Mouse (Mus musculus) cerebellum, adult 9-10 months (tissue): ENCODE measurements around the gene Qrsl1.
A peak's percentile ranks its signal among the peaks of the same experiment; 100 is the strongest.
"Not testable (repeated sequence)": the region's sequence is repeated elsewhere in the genome, so short reads cannot be mapped to it uniquely, and the experiment has no call there.

Experiments used
- DNase-seq: peaks from one replicate; pipeline ENCODE4 v3.0.0; 2022

Qrsl1 gene

DNA sequence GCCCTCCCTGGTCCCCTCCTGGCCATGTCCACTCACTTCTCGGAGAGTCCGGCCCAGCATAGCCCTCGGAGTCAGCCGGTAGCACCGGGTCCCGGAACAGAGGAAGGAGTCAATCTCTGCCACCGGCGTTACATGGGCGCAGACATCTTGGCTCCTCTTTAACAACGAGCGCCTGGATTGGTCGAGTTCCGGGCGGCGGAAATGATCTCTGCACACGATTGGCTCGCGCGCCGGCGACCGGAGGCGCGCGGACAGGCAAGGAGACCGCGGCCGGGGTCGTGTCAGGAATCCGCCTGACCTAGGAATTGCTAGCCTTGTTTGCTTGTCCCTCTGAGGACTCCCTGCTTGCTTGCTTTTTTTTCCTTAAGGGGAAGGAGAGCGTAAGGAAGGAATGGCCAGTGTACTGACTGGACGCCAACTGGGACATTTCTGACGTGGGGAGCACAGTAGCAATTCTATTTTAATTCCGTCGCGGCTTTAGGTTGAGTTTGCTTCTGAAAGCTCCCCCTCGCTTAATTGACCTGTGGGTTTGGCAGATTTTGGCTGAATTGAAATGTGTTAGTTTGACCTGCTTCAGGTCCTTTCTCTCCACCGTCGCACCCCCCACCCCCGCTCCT, at the start of gene Qrsl1, which contains the start of gene Rtn4ip1:
Qrsl1 (minus strand) TSS at position 168 of the 617 bp plus-strand sequence.
Rtn4ip1 (plus strand) TSS at position 230 of the 617 bp plus-strand sequence.
- DNase-seq: peak; percentile 94

GRCm38 (mm10) chr10:43945435-43945834, 43.9 kb upstream of the Qrsl1 start:
- no peak for DNase-seq

DNA sequence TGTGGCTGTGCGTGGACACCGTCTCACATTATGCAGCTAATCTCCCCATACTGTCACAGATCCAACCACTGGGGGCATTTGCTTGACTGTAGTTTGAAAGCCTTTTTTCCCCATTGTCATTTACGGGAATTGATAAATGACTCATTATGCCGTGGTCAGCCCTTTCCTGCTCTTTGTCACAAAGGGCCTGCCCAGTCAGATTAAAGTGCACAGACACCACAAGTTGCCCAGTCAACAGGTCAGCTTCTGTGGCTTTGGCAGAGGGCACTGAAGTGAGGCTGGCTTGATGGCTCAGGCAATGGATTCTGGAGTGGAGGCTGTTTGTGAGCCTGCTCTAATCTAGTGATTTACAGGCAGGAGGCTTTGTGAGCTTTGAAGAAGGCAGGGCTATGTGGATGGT, 42.2 kb upstream of the Qrsl1 start:
- no peak for DNase-seq

DNA sequence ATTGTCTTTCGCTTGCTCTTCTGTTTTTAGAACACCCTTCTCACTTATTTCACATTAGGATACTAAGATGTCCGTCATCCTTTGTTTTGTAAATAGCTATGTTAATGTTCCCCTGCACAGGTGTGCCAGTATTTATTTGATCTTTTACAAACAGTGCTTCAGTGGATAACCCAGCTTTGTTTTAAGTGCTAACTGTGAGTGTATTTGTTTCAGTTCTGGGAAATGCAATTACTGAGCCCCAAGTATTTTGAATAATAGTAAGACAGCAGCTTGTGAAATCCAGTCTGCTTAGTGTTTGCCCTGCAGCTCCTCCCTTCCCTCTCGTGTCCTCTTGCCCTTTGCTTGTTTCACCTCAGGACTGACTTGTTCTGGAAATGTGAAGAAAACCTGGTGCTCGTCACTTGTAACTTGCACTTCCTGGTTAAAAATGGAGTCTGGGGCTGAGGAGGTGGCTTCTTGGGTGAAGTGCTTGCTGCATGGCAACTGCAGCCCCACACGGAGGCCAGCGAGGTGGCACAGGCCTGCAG, 37.7 kb upstream of the Qrsl1 start:
- DNase-seq: no peak

GRCm38 (mm10) chr10:43928596-43928995, 27.1 kb upstream of the Qrsl1 start:
- DNase-seq: peak; percentile 35

GRCm38 (mm10) chr10:43927736-43928135, 26.2 kb upstream of the Qrsl1 start:
- no peak for DNase-seq

DNA sequence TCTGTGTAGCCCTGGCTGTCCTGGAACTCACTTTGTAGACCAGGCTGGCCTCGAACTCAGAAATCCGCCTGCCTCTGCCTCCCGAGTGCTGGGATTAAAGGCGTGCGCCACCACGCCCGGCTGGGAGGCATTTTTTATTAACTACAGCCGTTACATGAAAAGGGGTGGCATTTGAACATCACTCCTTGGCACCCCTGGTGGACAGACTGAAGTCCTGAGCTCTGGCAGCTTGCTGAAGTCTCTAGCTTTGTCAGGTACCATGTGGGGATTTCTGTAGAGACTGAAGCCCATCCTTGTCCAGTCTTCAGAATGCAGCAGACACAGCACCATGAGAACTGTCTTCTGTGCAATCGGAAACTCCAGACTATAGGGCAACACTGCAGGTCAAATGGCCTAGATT, 24.2 kb upstream of the Qrsl1 start:
- not testable (repeated sequence) for DNase-seq

DNA sequence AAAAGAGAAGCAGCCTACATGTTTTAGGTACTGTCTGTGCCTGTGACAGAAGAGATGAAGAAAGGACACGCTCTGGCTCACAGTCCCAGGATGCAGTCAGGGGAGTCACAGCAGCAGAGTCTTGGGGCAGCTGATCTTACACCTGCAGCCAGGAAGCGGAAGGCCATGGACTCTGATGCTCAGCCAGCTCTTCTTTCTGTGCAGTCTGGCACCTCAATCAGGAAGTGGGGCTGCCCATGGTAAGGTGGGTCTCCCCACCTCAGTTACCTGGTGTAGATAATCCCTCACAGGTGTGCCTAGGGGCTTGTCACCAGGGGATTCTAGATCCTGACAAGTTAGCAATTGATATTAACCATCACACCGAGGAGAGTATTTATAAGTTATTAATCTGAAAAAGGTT, 21.6 kb upstream of the Qrsl1 start:
- DNase-seq: no peak

DNA sequence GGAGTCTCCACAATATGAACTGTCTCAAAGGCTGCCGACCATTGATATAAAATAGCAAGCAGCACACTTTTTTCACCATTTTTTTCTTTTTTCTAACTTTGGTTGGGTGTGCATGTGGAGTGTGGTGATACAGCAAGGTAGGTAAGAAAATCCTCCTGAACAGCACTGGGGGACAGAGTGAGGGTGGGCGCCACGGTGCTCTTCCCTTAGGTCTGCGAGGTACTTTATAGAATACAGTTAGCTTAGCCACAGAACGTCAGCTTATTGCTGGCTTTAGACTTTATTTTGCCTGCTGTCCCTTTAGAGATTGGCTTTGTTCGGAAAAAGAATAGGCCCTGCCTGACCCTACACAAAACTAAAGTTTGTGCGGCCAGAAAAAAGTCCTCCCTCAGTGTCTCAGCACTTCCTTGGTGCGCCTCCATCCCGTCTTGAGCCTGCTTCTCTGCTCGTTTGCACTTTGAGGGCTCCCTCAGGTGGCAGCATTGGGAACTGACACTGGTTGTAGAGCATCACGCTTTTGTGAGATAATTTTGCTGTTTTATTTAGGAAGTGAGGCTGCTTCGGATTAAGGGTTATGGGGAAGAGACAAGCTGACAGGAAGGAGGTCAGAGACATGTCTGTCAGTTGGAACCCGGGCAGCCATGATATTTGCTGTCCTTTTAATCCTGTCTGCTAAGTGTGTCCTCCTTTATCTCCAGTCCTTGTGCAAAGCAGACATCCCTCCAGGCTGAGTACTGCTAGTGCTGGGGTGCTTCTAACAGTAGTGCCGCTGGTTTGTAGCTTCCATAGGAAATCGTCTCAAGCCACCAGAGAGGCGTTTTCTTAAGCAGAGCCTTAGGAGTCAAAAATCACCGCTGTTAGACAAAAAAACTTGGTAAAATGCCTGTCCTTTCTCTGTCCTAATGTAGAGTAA, 17.4 kb upstream of the Qrsl1 start:
- peak; percentile 38 for DNase-seq

DNA sequence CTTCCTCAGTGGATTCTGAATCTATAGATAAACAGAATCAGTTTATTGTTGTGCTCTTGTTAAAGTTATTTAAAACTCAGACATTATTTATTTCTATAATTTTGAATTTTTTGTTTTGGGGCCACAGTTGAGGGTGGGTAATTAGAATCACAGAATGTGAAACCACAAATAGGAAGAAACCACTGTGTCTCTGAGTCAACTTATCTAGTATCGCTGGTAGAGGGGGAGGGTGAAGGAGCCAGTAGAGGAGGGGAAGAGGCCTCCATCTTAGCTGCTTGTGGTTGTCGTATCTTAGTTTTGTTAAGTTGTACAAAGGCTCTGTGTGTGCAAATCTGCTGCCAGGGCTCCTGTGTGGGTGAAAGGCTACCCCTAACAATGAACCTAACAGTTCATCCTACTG, 15.2 kb upstream of the Qrsl1 start:
- DNase-seq: no peak

- DNase-seq: no peak
These were observed 14.6 kb upstream of the Qrsl1 start for GRCm38 (mm10) chr10:43916181-43916580.

DNA sequence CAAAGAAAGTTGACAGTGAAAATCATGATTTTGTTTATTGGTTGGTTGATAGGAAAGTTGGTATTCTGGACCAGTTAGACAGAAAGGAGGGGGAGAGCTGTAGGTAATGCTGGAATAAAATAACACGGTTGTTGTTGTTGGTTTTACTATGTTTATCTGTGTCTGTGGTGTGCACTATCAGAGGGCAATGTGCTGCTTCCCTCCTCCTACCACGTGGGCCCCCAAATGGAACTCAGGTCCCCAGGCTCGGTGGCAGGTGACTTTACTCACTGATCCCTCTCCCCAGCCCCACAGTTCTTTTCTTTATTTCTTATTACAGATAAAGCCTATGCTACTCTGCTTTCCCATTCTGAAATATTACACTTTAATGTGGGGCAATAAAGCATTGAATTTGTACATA, 10.7 kb upstream of the Qrsl1 start:
- DNase-seq: no peak

DNA sequence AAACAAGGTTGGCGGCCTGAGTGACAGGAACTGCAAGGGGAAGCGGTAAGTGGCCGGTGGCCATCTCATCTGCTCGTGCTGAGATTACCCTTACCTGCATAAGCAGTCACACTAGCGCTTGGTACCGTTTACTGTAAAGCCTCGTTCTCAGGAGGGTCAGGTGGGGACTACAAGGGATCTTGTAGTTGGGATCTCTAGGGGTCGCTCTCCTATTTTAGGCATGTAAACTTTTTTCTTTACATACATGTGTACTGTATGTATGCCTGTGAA, 9.3 kb upstream of the Qrsl1 start:
- DNase-seq: no peak

DNA sequence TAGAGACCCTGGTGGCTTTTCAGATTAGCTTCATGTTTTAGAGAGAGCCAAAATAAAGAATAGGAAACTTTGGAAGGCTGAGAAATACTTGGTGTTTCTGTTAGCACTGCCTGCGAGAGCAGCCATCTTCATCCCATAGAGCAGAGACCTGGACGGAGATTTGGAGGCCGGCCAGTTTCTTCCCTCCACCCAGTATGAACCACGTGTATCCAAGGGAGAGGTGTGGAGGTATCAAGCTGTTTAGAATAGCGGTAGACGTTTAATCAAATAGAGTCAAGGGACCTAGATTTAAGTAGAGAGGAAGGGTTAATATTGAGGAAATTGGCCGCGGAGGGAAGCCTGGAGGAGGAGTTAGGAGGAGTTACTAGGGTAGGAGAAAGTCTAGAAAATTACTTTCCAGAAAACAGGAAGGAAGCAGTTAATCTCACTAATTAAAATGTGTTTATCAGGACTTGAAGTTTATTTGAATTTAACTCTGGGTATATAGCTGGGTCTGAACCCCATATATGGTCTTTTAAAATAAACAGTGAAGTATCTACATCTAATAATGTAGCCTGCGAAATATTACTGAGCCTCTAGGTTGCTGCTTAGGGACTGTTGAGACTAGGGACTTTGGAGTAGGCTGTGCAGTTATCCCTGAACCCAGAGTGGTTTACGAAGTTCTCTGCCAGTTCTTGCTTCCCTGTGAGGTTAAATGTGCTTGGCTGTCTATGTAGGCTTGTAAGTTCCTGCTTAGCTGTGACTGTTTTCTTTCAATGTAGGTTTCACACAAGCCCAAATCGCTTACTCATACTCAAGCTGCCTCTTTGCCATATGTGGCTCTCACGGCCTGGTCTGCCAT, 8.7 kb upstream of the Qrsl1 start:
- no peak for DNase-seq

DNA sequence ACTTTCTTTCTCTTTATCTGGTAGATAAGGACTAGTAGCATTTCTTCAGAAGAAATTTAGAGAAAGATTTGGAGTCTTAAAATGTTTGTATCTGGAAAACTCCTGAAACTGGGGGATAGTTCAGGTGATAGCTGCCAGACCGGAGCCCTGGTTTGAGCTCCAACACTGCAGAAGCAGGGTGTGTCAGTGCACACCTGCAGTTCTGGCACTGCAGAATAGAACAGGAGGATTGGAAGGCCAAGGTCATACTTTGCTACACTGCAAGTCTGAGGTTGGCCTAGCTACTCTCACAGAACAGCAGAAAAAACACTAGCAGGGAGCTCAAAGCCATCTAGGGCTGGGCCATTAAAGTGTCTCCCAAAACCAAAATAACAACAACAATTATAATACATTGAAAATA, 3.0 kb upstream of the Qrsl1 start:
- no peak for DNase-seq

DNA sequence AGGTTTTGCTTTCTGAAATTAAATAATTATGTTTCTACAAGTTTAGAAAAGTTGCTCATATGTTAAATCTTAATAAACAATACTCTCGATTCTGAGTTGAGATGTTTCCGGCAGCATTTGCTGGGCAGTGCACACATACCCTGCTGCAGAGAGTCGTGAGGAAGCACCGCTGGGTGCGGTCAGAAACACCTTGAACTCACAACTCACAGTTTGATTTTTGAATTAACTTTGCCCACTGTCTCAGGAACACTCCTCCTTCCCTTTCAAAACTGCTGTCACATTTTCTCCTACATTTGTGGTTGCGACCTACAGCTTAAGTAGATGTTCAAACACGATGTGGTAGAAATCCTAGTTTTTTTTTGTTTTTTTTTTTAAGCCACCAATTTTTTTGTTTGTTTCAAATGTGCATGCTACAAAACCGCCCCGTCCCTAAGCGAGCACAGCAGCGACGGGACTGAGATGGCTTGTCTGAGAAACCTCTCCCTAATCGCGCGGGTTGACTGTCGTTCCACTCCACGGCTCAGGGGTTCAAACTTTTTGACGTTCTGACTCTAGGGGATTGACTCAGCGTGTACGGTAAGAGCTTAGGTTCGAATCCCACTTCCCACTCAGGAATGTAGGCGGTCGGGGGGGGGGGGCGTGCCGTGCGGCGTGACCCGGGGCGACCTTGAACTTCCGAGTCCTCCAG, 518 bp downstream of the Qrsl1 start:
- DNase-seq: no peak

GRCm38 (mm10) chr10:43898276-43898675, 3.3 kb downstream of the Qrsl1 start:
- DNase-seq: no peak

DNA sequence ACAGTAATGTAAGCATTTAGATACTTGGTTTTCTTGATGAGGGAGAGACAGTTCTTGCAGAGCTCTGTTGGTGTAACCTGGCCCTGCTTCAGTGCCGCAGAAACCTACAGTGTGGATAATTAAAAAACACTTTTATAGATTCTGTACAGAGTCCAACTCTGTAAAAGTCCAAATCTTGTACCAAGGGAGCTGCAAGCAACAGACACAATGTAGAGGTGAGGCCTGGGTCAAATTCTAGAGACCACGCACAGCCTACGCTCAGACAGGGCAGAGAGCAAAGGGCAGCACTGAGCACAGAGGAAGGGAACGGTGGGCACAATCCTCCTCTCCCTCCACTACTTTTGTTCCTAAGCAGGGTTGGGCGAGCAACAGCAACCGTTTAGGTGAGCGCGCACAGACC, 5.5 kb downstream of the Qrsl1 start:
- DNase-seq: no peak

DNA sequence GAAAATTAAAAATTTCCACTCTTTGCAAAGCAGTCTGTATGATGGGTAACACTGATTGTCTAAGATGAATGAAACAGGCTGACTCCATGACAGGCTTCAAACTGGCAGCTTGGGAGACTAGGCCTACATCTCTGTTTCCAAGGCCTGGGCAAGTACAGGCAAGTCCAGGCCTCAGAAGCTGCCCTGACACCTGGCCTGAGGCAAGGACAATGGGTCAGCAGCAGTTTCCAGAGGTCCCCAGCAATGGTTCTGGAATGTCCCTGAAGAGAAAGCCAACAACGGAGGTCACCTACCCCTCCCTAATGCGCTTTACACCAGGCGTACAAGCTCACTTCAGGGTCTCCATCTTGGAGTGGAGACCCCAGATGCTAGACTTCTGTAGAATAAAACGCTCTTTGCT, 8.6 kb downstream of the Qrsl1 start:
- DNase-seq: no peak

GRCm38 (mm10) chr10:43888976-43889375, 12.6 kb downstream of the Qrsl1 start:
- no peak for DNase-seq

- DNase-seq: no peak
These were observed 13.9 kb downstream of the Qrsl1 start for GRCm38 (mm10) chr10:43887676-43888075.

- DNase-seq: no peak
These were observed 30.1 kb downstream of the Qrsl1 start for GRCm38 (mm10) chr10:43871458-43871857.

- peak; percentile 3 for DNase-seq
These were observed 30.8 kb downstream of the Qrsl1 start for GRCm38 (mm10) chr10:43870752-43871151.
